ENCODE assay signal across 10 mouse cellular contexts in the genomic region with DNA sequence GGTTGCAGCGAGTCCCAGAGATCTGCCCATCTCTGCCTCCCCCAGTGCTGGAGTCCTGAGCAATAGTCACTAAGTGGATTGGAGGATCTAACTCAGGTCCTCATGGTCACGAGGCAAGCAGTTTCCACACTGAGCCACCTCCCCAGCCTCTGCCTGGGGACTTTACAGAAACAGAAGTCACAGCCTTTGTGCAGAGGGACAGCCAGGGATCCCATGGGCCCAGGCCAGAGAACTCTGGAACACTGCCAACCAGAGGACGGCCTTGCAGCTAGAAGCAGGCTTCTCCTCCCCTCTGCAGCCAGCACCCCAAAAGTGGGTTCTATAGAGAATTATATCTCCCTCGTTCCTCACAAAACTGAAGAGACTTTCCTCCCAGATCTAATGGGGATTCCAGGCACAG. TPM values are rescaled to one million over a fixed set of nuclear protein-coding genes. Genes with fewer than 3 reads are reported as not detected.
A peak's percentile ranks its signal among the peaks of the same experiment; 100 is the strongest.
DNase-seq lines count a peak whose midpoint lies in the region; ATAC-seq lines count a peak whose summit lies in the region.
"Had no signal": no experiment of that assay in that cellular context is flagged by ENCODE, and none has a peak within 500 bp of the region (broad histone marks: within the 10 kb centered on the region; RNA-seq: fewer than 3 reads in every experiment).

No protein-coding gene starts in this region.

- no peak overlapping the region for H3K4me2 ChIP-seq in heart, embryonic 11.5 days
- peak overlapping the region; percentile 89 for H3K4me2 ChIP-seq in lung, embryonic 15.5 days
- H3K4me2 ChIP-seq: embryonic facial prominence, embryonic 12.5 days; limb, embryonic 15.5 days had no signal

- H3K27me3 ChIP-seq in heart, embryonic 11.5 days (ENCODE audit: control insufficient read depth, insufficient read depth, low read length) = no peaks in the 10 kb centered on the region
- no peaks in the 10 kb centered on the region for H3K27me3 ChIP-seq in lung, embryonic 15.5 days
- H3K27me3 ChIP-seq: embryonic facial prominence, embryonic 12.5 days; limb, embryonic 15.5 days had no signal

- DNase-seq in heart, adult 18-20 months = peak; percentile 85 to 86
- DNase-seq in adrenal gland, postnatal 10 days = peak; percentile 94
- DNase-seq in gastrocnemius, postnatal 25 days = peak; percentile 60
- DNase-seq in kidney, postnatal 25 days = peak; percentile 85 to 88
- DNase-seq in embryo, embryonic 11 days = no peak
- no peak for DNase-seq in thymus, postnatal 25 days

- no peak for ATAC-seq in heart, embryonic 11.5 days (replicated peaks; ENCODE audit: insufficient number of reproducible peaks, low FRiP score, low TSS enrichment)
- ATAC-seq in lung, embryonic 15.5 days (ENCODE audit: borderline replicate concordance, extremely low read depth, low FRiP score, low TSS enrichment) = no peak

- WGBS in heart, embryonic 11.5 days (ENCODE audit: insufficient replicate concordance) = 57% methylated on average over 4 of the region's 4 CpGs
- 26% methylated on average over 4 of the region's 4 CpGs for WGBS in lung, embryonic 15.5 days

- H3K27ac ChIP-seq in heart, embryonic 11.5 days (ENCODE audit: low read depth, low read length) = no peak overlapping the region
- H3K27ac ChIP-seq in lung, embryonic 15.5 days = peak overlapping the region; percentile 99
- H3K27ac ChIP-seq: embryonic facial prominence, embryonic 12.5 days had no signal

- no peak overlapping the region for H3K4me3 ChIP-seq in heart, embryonic 11.5 days (ENCODE audit: low read depth, low read length)
- H3K4me3 ChIP-seq in lung, embryonic 15.5 days = no peak overlapping the region
- H3K4me3 ChIP-seq: embryonic facial prominence, embryonic 12.5 days; limb, embryonic 15.5 days had no signal

- H3K9me3 ChIP-seq in heart, embryonic 11.5 days (replicated peaks; ENCODE audit: control insufficient read depth, low read length) = no peaks in the 10 kb centered on the region
- H3K9me3 ChIP-seq in lung, embryonic 15.5 days = no peaks in the 10 kb centered on the region
- H3K9me3 ChIP-seq: embryonic facial prominence, embryonic 12.5 days; limb, embryonic 15.5 days had no signal

- no peaks in the 10 kb centered on the region for H3K36me3 ChIP-seq in heart, embryonic 11.5 days (ENCODE audit: control insufficient read depth, insufficient read depth, low read length)
- H3K36me3 ChIP-seq in lung, embryonic 15.5 days = 0 out of 2 replicates have a peak, but pooled peaks cover 4% of the 10 kb centered on the region
- H3K36me3 ChIP-seq: embryonic facial prominence, embryonic 12.5 days; limb, embryonic 15.5 days had no signal

- H3K9ac ChIP-seq in heart, embryonic 11.5 days (ENCODE audit: low read depth, low read length) = no peak overlapping the region
- 0 out of 2 replicates have a peak overlapping the region, but pooled peaks have one; percentile 0 for H3K9ac ChIP-seq in lung, embryonic 15.5 days
- H3K9ac ChIP-seq: embryonic facial prominence, embryonic 12.5 days; limb, embryonic 15.5 days had no signal

- peaks cover 22% of the 10 kb centered on the region for H3K4me1 ChIP-seq in heart, embryonic 11.5 days (ENCODE audit: control insufficient read depth, insufficient read depth, low read length)
- H3K4me1 ChIP-seq in lung, embryonic 15.5 days = peaks cover 47% of the 10 kb centered on the region

RNA-seq across cellular contexts. Expression of gene Tst, which starts 3.8 kb away (rescaled TPM):
- total RNA-seq in heart, adult 18-20 months (2021) = 10 to 100 TPM; 21.5 to 28.3 TPM
- polyA plus RNA-seq in heart, embryonic 11.5 days (2014; fragmentation: Nextera tagmentation; extraction: Ambion mirVana) = 9.6 and 13.5 TPM in 2 replicates
- 100 to 1,000 TPM; 179 to 204 TPM for total RNA-seq in adrenal gland, postnatal 10 days (2021)
- total RNA-seq in gastrocnemius, postnatal 25 days (2021) = 10 to 100 TPM; 18.4 to 26.5 TPM
- polyA plus RNA-seq in lung, embryonic 15.5 days (2015; fragmentation: Nextera tagmentation; extraction: Ambion mirVana) = 81.1 and 88.7 TPM in 2 replicates

RNA-seq across cellular contexts. Expression of gene Mpst, which starts 4.3 kb away (rescaled TPM):
- total RNA-seq in heart, adult 18-20 months (2021) = 10 to 100 TPM; 47.9 to 49.0 TPM
- polyA plus RNA-seq in heart, embryonic 11.5 days (2014; fragmentation: Nextera tagmentation; extraction: Ambion mirVana) = 1.1 and 1.6 TPM in 2 replicates
- 10 to 100 TPM; 49.1 to 52.0 TPM for total RNA-seq in adrenal gland, postnatal 10 days (2021)
- total RNA-seq in gastrocnemius, postnatal 25 days (2021) = 10 to 100 TPM; 55.7 to 56.8 TPM
- 3.3 and 4.1 TPM in 2 replicates for polyA plus RNA-seq in lung, embryonic 15.5 days (2015; fragmentation: Nextera tagmentation; extraction: Ambion mirVana)

RNA-seq across cellular contexts. Expression of gene Tex33, which starts 6.2 kb away (rescaled TPM):
- not detected for total RNA-seq in heart, adult 18-20 months (2021)
- polyA plus RNA-seq in heart, embryonic 11.5 days (2014; fragmentation: Nextera tagmentation; extraction: Ambion mirVana) = not detected in 2 replicates
- total RNA-seq in adrenal gland, postnatal 10 days (2021) = not detected
- not detected for total RNA-seq in gastrocnemius, postnatal 25 days (2021)
- polyA plus RNA-seq in lung, embryonic 15.5 days (2015; fragmentation: Nextera tagmentation; extraction: Ambion mirVana) = not detected in 2 replicates
- polyA plus RNA-seq: embryonic facial prominence, embryonic 12.5 days; limb, embryonic 15.5 days had no signal

RNA-seq across cellular contexts. Expression of gene Kctd17, which starts 26.4 kb away (rescaled TPM):
- total RNA-seq in heart, adult 18-20 months (2021) = 10 to 100 TPM; 22.5 to 23.7 TPM
- polyA plus RNA-seq in heart, embryonic 11.5 days (2014; fragmentation: Nextera tagmentation; extraction: Ambion mirVana) = 16.8 and 21.3 TPM in 2 replicates
- 10 to 100 TPM; 85.2 to 94.8 TPM for total RNA-seq in adrenal gland, postnatal 10 days (2021)
- total RNA-seq in gastrocnemius, postnatal 25 days (2021) = 10 to 100 TPM; 15.8 to 22.8 TPM
- 46.9 and 49.5 TPM in 2 replicates for polyA plus RNA-seq in lung, embryonic 15.5 days (2015; fragmentation: Nextera tagmentation; extraction: Ambion mirVana)

Comparison
In these comparisons a context has a peak if more than half of its experiments do, and no peak if none do; other contexts are left out.
1. DNase-seq: peak in heart, adult 18-20 months (2 of 2), adrenal gland, postnatal 10 days (single experiment), gastrocnemius, postnatal 25 days (single experiment) and kidney, postnatal 25 days (2 of 2); none in embryo, embryonic 11 days (single experiment) and thymus, postnatal 25 days (single experiment).
2. RNA of gene Tst, which starts 3.8 kb away (total RNA-seq): 179 to 204 TPM in adrenal gland, postnatal 10 days; 21.5 to 28.3 TPM in heart, adult 18-20 months and 18.4 to 26.5 TPM in gastrocnemius, postnatal 25 days; every median in the first group is over 4 times any median in the second.